20 mouse cellular contexts compared by ENCODE assay signal in genomic region chr2:140703377-140703776, GRCm38 (mm10). TPM values are rescaled to one million over a fixed set of nuclear protein-coding genes. Genes with fewer than 3 reads are reported as not detected.
DNase-seq lines count a peak whose midpoint lies in the region; ATAC-seq and TF ChIP-seq lines count a peak whose summit lies in the region.
"Had no signal": no experiment of that assay in that cellular context is flagged by ENCODE, and none has a peak within 500 bp of the region (broad histone marks: within the 10 kb centered on the region; RNA-seq: fewer than 3 reads in every experiment).

No protein-coding gene starts in this region.

- DNase-seq in hindbrain, embryonic 10.5 days (ENCODE audit: low spot score), result no peak
- DNase-seq in brain, embryonic 14.5 days (ENCODE audit: low read depth), result peak; percentile 59
- DNase-seq in limb, embryonic 10.5 days (ENCODE audit: low spot score), result no peak
- DNase-seq in adrenal gland, postnatal 4 days (ENCODE audit: low spot score in 2 of 2), result no peak
- DNase-seq: adrenal gland, adult 2 months; adrenal gland, postnatal 25 days; cerebellum, adult 11 months; cerebellum, adult 8-10 months; cerebellum, postnatal 14 days; gastrocnemius, postnatal 14 days; heart, postnatal 14 days; kidney, adult 2 months had no signal

- no peaks in the 10 kb centered on the region for H3K9me3 ChIP-seq in hindbrain, embryonic 10.5 days
- H3K9me3 ChIP-seq in hindbrain, embryonic 12.5 days (replicated peaks), result no peaks in the 10 kb centered on the region
- no peaks in the 10 kb centered on the region for H3K9me3 ChIP-seq in forebrain, embryonic 13.5 days (replicated peaks)
- H3K9me3 ChIP-seq in limb, embryonic 10.5 days (replicated peaks), result no peaks in the 10 kb centered on the region
- H3K9me3 ChIP-seq in heart, embryonic 12.5 days (replicated peaks), result no peaks in the 10 kb centered on the region
- H3K9me3 ChIP-seq: embryonic facial prominence, embryonic 13.5 days; hindbrain, embryonic 15.5 days had no signal

- TF ChIP-seq POLR2A in brain, embryonic 14.5 days (IDR thresholded peaks at IDR 0.05; ENCODE audit: borderline replicate concordance, extremely low read depth, insufficient read depth, insufficient read length, poor library complexity, severe bottlenecking), result no peak

- 51% methylated on average over 4 of the region's 4 CpGs for WGBS in hindbrain, embryonic 10.5 days
- 54% methylated on average over 4 of the region's 4 CpGs for WGBS in hindbrain, embryonic 12.5 days
- 9% methylated on average over 4 of the region's 4 CpGs for WGBS in forebrain, embryonic 13.5 days
- 53% methylated on average over 4 of the region's 4 CpGs for WGBS in limb, embryonic 10.5 days
- 60% methylated on average over 4 of the region's 4 CpGs for WGBS in heart, embryonic 12.5 days

- H3K4me2 ChIP-seq in hindbrain, embryonic 12.5 days (replicated peaks), result no peak overlapping the region
- no peak overlapping the region for H3K4me2 ChIP-seq in forebrain, embryonic 13.5 days
- no peak overlapping the region for H3K4me2 ChIP-seq in heart, embryonic 12.5 days
- H3K4me2 ChIP-seq: embryonic facial prominence, embryonic 13.5 days; hindbrain, embryonic 15.5 days had no signal

- peaks cover 37% of the 10 kb centered on the region for H3K4me1 ChIP-seq in hindbrain, embryonic 10.5 days (replicated peaks)
- peaks cover 19% of the 10 kb centered on the region for H3K4me1 ChIP-seq in hindbrain, embryonic 12.5 days
- peaks cover 37% of the 10 kb centered on the region for H3K4me1 ChIP-seq in forebrain, embryonic 13.5 days
- H3K4me1 ChIP-seq in limb, embryonic 10.5 days, result peaks cover 52% of the 10 kb centered on the region
- peaks cover 24% of the 10 kb centered on the region for H3K4me1 ChIP-seq in heart, embryonic 12.5 days (replicated peaks)

- no peak overlapping the region for H3K4me3 ChIP-seq in hindbrain, embryonic 10.5 days
- H3K4me3 ChIP-seq in hindbrain, embryonic 12.5 days, result no peak overlapping the region
- H3K4me3 ChIP-seq in forebrain, embryonic 13.5 days, result no peak overlapping the region
- no peak overlapping the region for H3K4me3 ChIP-seq in limb, embryonic 10.5 days
- no peak overlapping the region for H3K4me3 ChIP-seq in heart, embryonic 12.5 days
- H3K4me3 ChIP-seq: embryonic facial prominence, embryonic 13.5 days; hindbrain, embryonic 15.5 days had no signal

- H3K36me3 ChIP-seq in hindbrain, embryonic 10.5 days, result no peaks in the 10 kb centered on the region
- no peaks in the 10 kb centered on the region for H3K36me3 ChIP-seq in hindbrain, embryonic 12.5 days
- no peaks in the 10 kb centered on the region for H3K36me3 ChIP-seq in forebrain, embryonic 13.5 days (ENCODE audit: poor library complexity, severe bottlenecking)
- H3K36me3 ChIP-seq in limb, embryonic 10.5 days, result no peaks in the 10 kb centered on the region
- no peaks in the 10 kb centered on the region for H3K36me3 ChIP-seq in heart, embryonic 12.5 days
- H3K36me3 ChIP-seq: embryonic facial prominence, embryonic 13.5 days; hindbrain, embryonic 15.5 days had no signal

- no peaks in the 10 kb centered on the region for H3K27me3 ChIP-seq in hindbrain, embryonic 10.5 days (ENCODE audit: insufficient read depth, poor library complexity, severe bottlenecking)
- H3K27me3 ChIP-seq in hindbrain, embryonic 12.5 days, result no peaks in the 10 kb centered on the region
- H3K27me3 ChIP-seq in forebrain, embryonic 13.5 days, result peaks cover 5% of the 10 kb centered on the region; the same call in 1 of the 2 replicates
- no peaks in the 10 kb centered on the region for H3K27me3 ChIP-seq in limb, embryonic 10.5 days (ENCODE audit: low read depth, poor library complexity, severe bottlenecking)
- no peaks in the 10 kb centered on the region for H3K27me3 ChIP-seq in heart, embryonic 12.5 days (replicated peaks)
- H3K27me3 ChIP-seq: embryonic facial prominence, embryonic 13.5 days; hindbrain, embryonic 15.5 days had no signal

- no peak for ATAC-seq in hindbrain, embryonic 12.5 days (ENCODE audit: low FRiP score)
- ATAC-seq in forebrain, embryonic 13.5 days, result peak; percentile 55; the same call in 1 of the 2 replicates
- no peak for ATAC-seq in heart, embryonic 12.5 days (ENCODE audit: insufficient number of reproducible peaks, low FRiP score)
- ATAC-seq: intestine, embryonic 16.5 days had no signal

- H3K27ac ChIP-seq in hindbrain, embryonic 10.5 days, result peak overlapping the region; percentile 53; the same call in 1 of the 2 replicates
- no peak overlapping the region for H3K27ac ChIP-seq in hindbrain, embryonic 12.5 days
- no peak overlapping the region for H3K27ac ChIP-seq in forebrain, embryonic 13.5 days
- 0 out of 2 replicates have a peak overlapping the region, but pooled peaks have one; percentile 36 for H3K27ac ChIP-seq in limb, embryonic 10.5 days
- no peak overlapping the region for H3K27ac ChIP-seq in heart, embryonic 12.5 days (ENCODE audit: poor library complexity, severe bottlenecking)
- H3K27ac ChIP-seq: embryonic facial prominence, embryonic 13.5 days; hindbrain, embryonic 15.5 days had no signal

- H3K9ac ChIP-seq in hindbrain, embryonic 12.5 days, result no peak overlapping the region
- H3K9ac ChIP-seq in forebrain, embryonic 13.5 days, result no peak overlapping the region
- H3K9ac ChIP-seq in heart, embryonic 12.5 days, result no peak overlapping the region
- H3K9ac ChIP-seq: embryonic facial prominence, embryonic 13.5 days; hindbrain, embryonic 15.5 days had no signal

- TF ChIP-seq CTCF in brain, embryonic 14.5 days (IDR thresholded peaks at IDR 0.05; ENCODE audit: borderline replicate concordance, extremely low read depth, insufficient read depth, insufficient read length), result no peak

RNA-seq across cellular contexts. Expression of gene Flrt3, which starts 32.1 kb away (rescaled TPM):
- polyA plus RNA-seq in hindbrain, embryonic 10.5 days (2016; fragmentation: Nextera tagmentation; extraction: Ambion mirVana), result 35.8 and 42.4 TPM in 2 replicates
- polyA plus RNA-seq in hindbrain, embryonic 12.5 days (2016; fragmentation: Nextera tagmentation; extraction: Ambion mirVana), result 44.3 and 47.6 TPM in 2 replicates
- polyA plus RNA-seq in brain, embryonic 14.5 days (2012; rRNA removed), result 13.9 and 18.1 TPM in 2 replicates
- polyA plus RNA-seq in forebrain, embryonic 13.5 days (2015; fragmentation: Nextera tagmentation; extraction: Ambion mirVana), result 48.1 and 58.5 TPM in 2 replicates
- polyA plus RNA-seq in limb, embryonic 10.5 days (2016; fragmentation: Nextera tagmentation; extraction: Ambion mirVana), result 60.7 and 69.3 TPM in 2 replicates
- 1 to 10 TPM; 8.3 to 9.4 TPM for total RNA-seq in adrenal gland, postnatal 4 days (2021)
- polyA plus RNA-seq in heart, embryonic 12.5 days (2016; fragmentation: Nextera tagmentation; extraction: Ambion mirVana), result 37.1 and 40.3 TPM in 2 replicates
- total RNA-seq: common myeloid progenitor, adult 5-6 weeks; granulocyte monocyte progenitor cell, adult 5-6 weeks had no signal

Comparison
In these comparisons a context has a peak if more than half of its experiments do, and no peak if none do; other contexts are left out.
1. H3K27ac ChIP-seq: peak in hindbrain, embryonic 10.5 days (single experiment) and limb, embryonic 10.5 days (single experiment); none in hindbrain, embryonic 12.5 days (single experiment), forebrain, embryonic 13.5 days (single experiment) and heart, embryonic 12.5 days (single experiment).